Mouse (Mus musculus) myocyte (in vitro differentiated cells): ENCODE measurements around the gene Nup107. TPM values are rescaled to one million over a fixed set of nuclear protein-coding genes. Genes with fewer than 3 reads are reported as not detected.
"Not testable (repeated sequence)": the region's sequence is repeated elsewhere in the genome, so short reads cannot be mapped to it uniquely, and the experiment has no call there.

Source experiments
- H3K27me3 ChIP-seq: one replicate; pipeline ENCODE4 v1.6.1; 2011; ENCODE audit not compliant: control insufficient read depth, insufficient read depth, insufficient read length
- H3K36me3 ChIP-seq: one replicate; pipeline ENCODE4 v1.6.1; 2011; ENCODE audit not compliant: control insufficient read depth, insufficient read depth
- H3K4me2 ChIP-seq: one replicate; pipeline ENCODE4 v1.6.1; 2011; ENCODE audit warnings: low read depth, control low read depth
- H3K4me3 ChIP-seq: one replicate; pipeline ENCODE4 v1.5.1; 2011; ENCODE audit warnings: mild to moderate bottlenecking, control low read depth, moderate library complexity
- H3K79me2 ChIP-seq: one replicate; pipeline ENCODE4 v1.6.1; 2011; ENCODE audit not compliant: control insufficient read depth, insufficient read depth
- H3ac ChIP-seq: one replicate; pipeline ENCODE4 v1.6.1; 2011; ENCODE audit not compliant: control insufficient read depth, insufficient read length
- CEBPB ChIP-seq: IDR thresholded peaks from 2 replicates; pipeline ENCODE4 v1.6.1; 2011; ENCODE audit warnings: mild to moderate bottlenecking, moderate library complexity; ENCODE audit not compliant: poor library complexity, insufficient read depth, severe bottlenecking
- E2F4 ChIP-seq: IDR thresholded peaks from one replicate; pipeline ENCODE4 v1.6.1; 2011; ENCODE audit warnings: mild to moderate bottlenecking, control low read depth, moderate library complexity; ENCODE audit not compliant: insufficient read depth
- MAX ChIP-seq: IDR thresholded peaks from one replicate; pipeline ENCODE4 v1.6.1; 2011; ENCODE audit warnings: low read depth, mild to moderate bottlenecking, control low read depth
- MYOD1 ChIP-seq, 3 experiments: IDR thresholded peaks; one replicate each; pipeline ENCODE4 v1.6.1; 2011; ENCODE audit warnings: control low read depth in 2 of 3, low read depth in 2 of 3, mild to moderate bottlenecking in 2 of 3, moderate library complexity in 1 of 3; ENCODE audit not compliant: insufficient read length in 2 of 3, control insufficient read depth in 1 of 3
- MYOG ChIP-seq, 3 experiments: IDR thresholded peaks; one replicate each; pipeline ENCODE4 v1.6.1; 2011; ENCODE audit warnings: control low read depth in 2 of 3, low read depth in 2 of 3, mild to moderate bottlenecking in 2 of 3; ENCODE audit not compliant: insufficient read length in 2 of 3, control insufficient read depth in 1 of 3, insufficient read depth in 1 of 3
- POLR2A ChIP-seq: IDR thresholded peaks from one replicate; pipeline ENCODE4 v1.6.1; 2011; ENCODE audit warnings: low read depth, mild to moderate bottlenecking, control low read depth, moderate library complexity; ENCODE audit not compliant: insufficient read length
- POLR2AphosphoS2 ChIP-seq: IDR thresholded peaks from one replicate; pipeline ENCODE4 v1.6.1; 2011; ENCODE audit warnings: low read depth, control low read depth; ENCODE audit not compliant: insufficient read length
- REST ChIP-seq: IDR thresholded peaks from one replicate; pipeline ENCODE4 v1.6.1; 2011; ENCODE audit warnings: mild to moderate bottlenecking, control low read depth, moderate library complexity; ENCODE audit not compliant: insufficient read depth, insufficient read length
- SRF ChIP-seq: IDR thresholded peaks from one replicate; pipeline ENCODE4 v1.6.1; 2011; ENCODE audit warnings: low read depth; ENCODE audit not compliant: control insufficient read depth, insufficient read length
- TCF12 ChIP-seq: IDR thresholded peaks from one replicate; pipeline ENCODE4 v1.6.1; 2011; ENCODE audit warnings: mild to moderate bottlenecking, control low read depth; ENCODE audit not compliant: poor library complexity, insufficient read depth, severe bottlenecking
- TCF3 ChIP-seq: IDR thresholded peaks from one replicate; pipeline ENCODE4 v1.6.1; 2011; ENCODE audit warnings: low read depth, control low read depth; ENCODE audit not compliant: insufficient read length
- USF1 ChIP-seq: IDR thresholded peaks from one replicate; pipeline ENCODE4 v1.6.1; 2011; ENCODE audit warnings: low read depth, mild to moderate bottlenecking, control low read depth, moderate library complexity
- polyA plus RNA-seq: library from polyadenylated mRNA; unstranded; fragments of >200 nt; fragmentation: generic; extraction: Trizol; gene quantifications from one replicate; pipeline ENCODE4 v1.2.1, GENCODE M21; 2012; ENCODE audit warnings: missing spikeins

Gene Nup107
- polyA plus RNA-seq, 1 experiment = 16.8 TPM

GRCm38 (mm10) chr10:117738928-117739647 lies 53.4 kb downstream of the Nup107 start:
- Histone ChIP-seq H3K4me2 (no peak overlapping the region), H3ac (no peak overlapping the region), H3K36me3 (peaks cover 6% of the 10 kb centered on the region), H3K27me3 (no peaks in the 10 kb centered on the region), H3K79me2 (no peaks in the 10 kb centered on the region), H3K4me3 (no peak overlapping the region)
- no peak for TF ChIP-seq CEBPB
- no peak for TF ChIP-seq TCF3
- TF ChIP-seq POLR2A = no peak
- TF ChIP-seq USF1 = no peak
- TF ChIP-seq REST = no peak
- no peak for TF ChIP-seq MYOG (IDR thresholded peaks at IDR 0.05; ENCODE audit: control insufficient read depth in 1 of 3, insufficient read depth in 1 of 3, insufficient read length in 2 of 3, low read depth in 2 of 3)
- no peak for TF ChIP-seq E2F4
- TF ChIP-seq TCF12 = no peak
- TF ChIP-seq MAX = no peak

GRCm38 (mm10) chr10:117738140-117738921 lies 54.2 kb downstream of the Nup107 start:
- Histone ChIP-seq H3K36me3 (peaks cover 6% of the 10 kb centered on the region), H3K79me2 (no peaks in the 10 kb centered on the region), H3K27me3 (no peaks in the 10 kb centered on the region), H3K4me2 (no peak overlapping the region), H3ac (no peak overlapping the region), H3K4me3 (no peak overlapping the region)
- TF ChIP-seq POLR2AphosphoS2 (no peak), CEBPB (no peak), SRF (no peak), POLR2A (no peak), MAX (no peak), MYOG (IDR thresholded peaks at IDR 0.05; ENCODE audit: control insufficient read depth in 1 of 3, insufficient read depth in 1 of 3, insufficient read length in 2 of 3, low read depth in 2 of 3) (no peak), MYOD1 (IDR thresholded peaks at IDR 0.05; ENCODE audit: control insufficient read depth in 1 of 3, insufficient read length in 2 of 3, low read depth in 2 of 3) (no peak), USF1 (no peak), TCF3 (no peak), E2F4 (no peak), TCF12 (no peak), REST (no peak)

DNA sequence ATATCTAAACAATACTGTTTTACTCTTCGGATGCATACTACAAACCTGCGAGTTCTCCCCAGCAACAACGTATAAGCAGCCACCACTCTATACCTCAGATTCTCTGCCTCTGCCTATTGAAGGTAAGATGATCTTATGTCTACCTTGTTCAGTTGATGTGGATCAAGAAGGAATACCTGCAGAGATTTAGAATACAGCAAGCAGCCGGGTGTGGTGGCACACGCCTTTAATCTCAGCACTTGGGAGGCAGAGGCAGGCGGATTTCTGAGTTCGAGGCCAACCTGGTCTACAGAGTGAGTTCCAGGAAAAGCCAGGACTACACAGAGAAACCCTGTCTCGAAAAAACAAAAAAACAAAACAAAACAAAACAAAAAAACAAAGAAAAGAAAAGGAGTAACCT lies 55.0 kb downstream of the Nup107 start:
- not testable (repeated sequence) for H3K27me3 ChIP-seq, H3K4me2 ChIP-seq, H3K79me2 ChIP-seq, H3K36me3 ChIP-seq, H3ac ChIP-seq, H3K4me3 ChIP-seq

- H3ac ChIP-seq = no peak overlapping the region
- no peaks in the 10 kb centered on the region for H3K79me2 ChIP-seq
- H3K36me3 ChIP-seq = peaks cover 6% of the 10 kb centered on the region
- no peak overlapping the region for H3K4me2 ChIP-seq
- no peaks in the 10 kb centered on the region for H3K27me3 ChIP-seq
- TF ChIP-seq POLR2A = no peak
- TF ChIP-seq MYOD1 (IDR thresholded peaks at IDR 0.05; ENCODE audit: control insufficient read depth in 1 of 3, insufficient read length in 2 of 3, low read depth in 2 of 3) = no peak
- no peak for TF ChIP-seq MAX
- no peak for TF ChIP-seq REST
- TF ChIP-seq USF1 = no peak
- no peak for TF ChIP-seq TCF3
- no peak for TF ChIP-seq SRF
- TF ChIP-seq TCF12 = no peak
- TF ChIP-seq E2F4 = no peak
- TF ChIP-seq MYOG (IDR thresholded peaks at IDR 0.05; ENCODE audit: control insufficient read depth in 1 of 3, insufficient read depth in 1 of 3, insufficient read length in 2 of 3, low read depth in 2 of 3) = no peak
- TF ChIP-seq POLR2AphosphoS2 = no peak
- TF ChIP-seq CEBPB = no peak
- no peak overlapping the region for H3K4me3 ChIP-seq
Observed at GRCm38 (mm10) chr10:117737075-117737474, 55.4 kb downstream of the Nup107 start.

- no peak overlapping the region for H3ac ChIP-seq
- no peak overlapping the region for H3K4me2 ChIP-seq
- H3K79me2 ChIP-seq = no peaks in the 10 kb centered on the region
- peaks cover 6% of the 10 kb centered on the region for H3K36me3 ChIP-seq
- TF ChIP-seq USF1 (no peak), MYOD1 (IDR thresholded peaks at IDR 0.05; ENCODE audit: control insufficient read depth in 1 of 3, insufficient read length in 2 of 3, low read depth in 2 of 3) (no peak), TCF3 (no peak), CEBPB (no peak), TCF12 (no peak), POLR2A (no peak), E2F4 (no peak), POLR2AphosphoS2 (no peak), MYOG (IDR thresholded peaks at IDR 0.05; ENCODE audit: control insufficient read depth in 1 of 3, insufficient read depth in 1 of 3, insufficient read length in 2 of 3, low read depth in 2 of 3) (no peak), REST (no peak)
- H3K4me3 ChIP-seq = no peak overlapping the region
- H3K27me3 ChIP-seq = no peaks in the 10 kb centered on the region
Observed at GRCm38 (mm10) chr10:117736573-117736972, 55.9 kb downstream of the Nup107 start.

DNA sequence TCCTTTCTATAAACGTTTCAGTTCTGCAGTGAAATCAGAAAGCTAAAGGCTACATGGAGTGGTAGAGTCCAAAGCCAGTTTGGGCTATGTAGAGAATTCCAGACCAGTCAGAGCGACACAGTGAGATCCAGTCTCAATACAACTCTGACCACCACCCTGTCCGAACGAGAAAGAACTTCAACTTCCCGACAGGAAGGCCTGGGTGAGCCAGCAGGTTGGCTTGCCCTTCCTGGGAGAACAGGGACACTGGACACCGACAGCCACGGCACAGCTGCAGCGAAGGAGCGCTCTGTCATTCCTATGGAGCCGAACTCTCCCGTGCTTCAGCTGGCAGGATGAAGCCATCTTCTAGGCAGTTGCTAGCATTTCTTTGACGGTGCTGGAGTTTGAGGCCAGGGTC lies 57.1 kb downstream of the Nup107 start:
- not testable (repeated sequence) for H3K4me2 ChIP-seq, H3K27me3 ChIP-seq, H3K4me3 ChIP-seq, H3ac ChIP-seq, H3K36me3 ChIP-seq, H3K79me2 ChIP-seq

- H3K27me3 ChIP-seq, H3K4me2 ChIP-seq, H3K4me3 ChIP-seq, H3ac ChIP-seq, H3K36me3 ChIP-seq, H3K79me2 ChIP-seq: not testable (repeated sequence)
Observed at GRCm38 (mm10) chr10:117734104-117734852, 58.2 kb downstream of the Nup107 start.
